Mouse (Mus musculus) ES-Bruce4 (cell line): Measurements from ENCODE around the gene Colca2.

Source experiments
- CTCF ChIP-seq: IDR thresholded peaks from one replicate; pipeline ENCODE4 v1.8.1; 2011; ENCODE audit warnings: low read depth, low read length
- POLR2A ChIP-seq: IDR thresholded peaks from one replicate; pipeline ENCODE4 v1.8.1; 2011; ENCODE audit warnings: low read length; ENCODE audit not compliant: insufficient read depth

DNA sequence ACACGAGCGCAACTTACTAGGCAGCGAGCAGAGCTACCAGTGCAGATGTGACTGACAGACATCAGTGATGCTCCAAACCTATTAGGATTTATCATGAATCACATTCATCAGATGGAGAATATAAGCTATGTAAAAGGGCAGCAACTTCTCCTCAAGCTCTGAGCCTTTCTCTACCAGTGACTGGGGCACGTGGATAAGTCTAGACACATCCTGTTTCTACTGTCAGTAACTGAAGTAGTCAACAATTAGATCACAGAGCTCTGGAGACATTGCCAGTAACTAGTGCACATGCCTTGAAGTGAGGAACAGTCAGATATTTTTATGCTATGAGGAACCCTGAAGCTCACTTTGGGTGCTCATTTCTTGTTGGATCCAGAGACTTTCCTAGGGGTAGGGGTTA lies 39.0 kb upstream of the Colca2 start:
- TF ChIP-seq POLR2A, result no peak
- no peak for TF ChIP-seq CTCF
